Mouse (Mus musculus) midbrain, embryonic 14.5 days (tissue): Measurements from ENCODE around the gene Fam71b. TPM values are rescaled to one million over a fixed set of nuclear protein-coding genes. Genes with fewer than 3 reads are reported as not detected.

Experiments
- ATAC-seq: fragments of 200-750 bp; cut with Nextera tagmentation; 2 replicates; pipeline ENCODE4 v1.8.0; 2017; ENCODE audit warnings: moderate number of reproducible peaks, moderate library complexity; ENCODE audit not compliant: low FRiP score, low TSS enrichment
- DNase-seq: peaks from one replicate; pipeline ENCODE4 v3.0.0-alpha.2; 2015
- H3K27ac ChIP-seq: fragments of 300-500 bp; sonication (generic); replicated peaks from 2 replicates; pipeline ENCODE4 v1.5.1; 2014; ENCODE audit warnings: mild to moderate bottlenecking, low read depth, low read length, moderate library complexity
- H3K27me3 ChIP-seq: fragments of 300-500 bp; sonication (generic); 2 replicates; pipeline ENCODE4 v1.6.1; 2014; ENCODE audit warnings: low read length, control low read depth, mixed read lengths; ENCODE audit not compliant: control insufficient read depth, insufficient read depth
- H3K36me3 ChIP-seq: fragments of 300-500 bp; sonication (generic); 2 replicates; pipeline ENCODE4 v1.6.1; 2014; ENCODE audit warnings: low read length, control low read depth; ENCODE audit not compliant: control insufficient read depth, insufficient read depth
- H3K4me1 ChIP-seq: fragments of 300-500 bp; sonication (generic); 2 replicates; pipeline ENCODE4 v1.6.1; 2014; ENCODE audit warnings: mild to moderate bottlenecking, antibody characterized with exemption, low read length, control low read depth; ENCODE audit not compliant: control insufficient read depth, insufficient read depth
- H3K4me2 ChIP-seq: fragments of 300-500 bp; sonication (generic); 2 replicates; pipeline ENCODE4 v1.6.1; 2014; ENCODE audit warnings: mild to moderate bottlenecking, low read length, moderate library complexity
- H3K4me3 ChIP-seq: fragments of 300-500 bp; sonication (generic); replicated peaks from 2 replicates; pipeline ENCODE4 v1.5.1; 2014; ENCODE audit warnings: low read depth, low read length
- H3K9ac ChIP-seq: fragments of 300-500 bp; sonication (generic); replicated peaks from 2 replicates; pipeline ENCODE4 v1.6.1; 2014; ENCODE audit warnings: mild to moderate bottlenecking, low read length, moderate library complexity
- H3K9me3 ChIP-seq: fragments of 300-500 bp; sonication (generic); 2 replicates; pipeline ENCODE4 v1.6.1; 2016; ENCODE audit warnings: low read length, control low read depth, mixed read lengths; ENCODE audit not compliant: control insufficient read depth
- WGBS: fragments of 180-500 bp; shearing (Covaris S2); extraction: QIAGEN DNeasy Blood & Tissue Kit; methylation state at CpG from one replicate; pipeline ENCODE4 v1.1.7; 2014; 5-methylcytosine and 5-hydroxymethylcytosine counted together
- polyA plus RNA-seq: library from polyadenylated mRNA; unstranded; fragments of >200 nt; fragmentation: Nextera tagmentation; extraction: Ambion mirVana; gene quantifications from 2 replicates; pipeline ENCODE4 v1.2.1, GENCODE M21; 2014

Fam71b gene
- polyA plus RNA-seq, 1 experiment from 2014 or later, result not detected

DNA sequence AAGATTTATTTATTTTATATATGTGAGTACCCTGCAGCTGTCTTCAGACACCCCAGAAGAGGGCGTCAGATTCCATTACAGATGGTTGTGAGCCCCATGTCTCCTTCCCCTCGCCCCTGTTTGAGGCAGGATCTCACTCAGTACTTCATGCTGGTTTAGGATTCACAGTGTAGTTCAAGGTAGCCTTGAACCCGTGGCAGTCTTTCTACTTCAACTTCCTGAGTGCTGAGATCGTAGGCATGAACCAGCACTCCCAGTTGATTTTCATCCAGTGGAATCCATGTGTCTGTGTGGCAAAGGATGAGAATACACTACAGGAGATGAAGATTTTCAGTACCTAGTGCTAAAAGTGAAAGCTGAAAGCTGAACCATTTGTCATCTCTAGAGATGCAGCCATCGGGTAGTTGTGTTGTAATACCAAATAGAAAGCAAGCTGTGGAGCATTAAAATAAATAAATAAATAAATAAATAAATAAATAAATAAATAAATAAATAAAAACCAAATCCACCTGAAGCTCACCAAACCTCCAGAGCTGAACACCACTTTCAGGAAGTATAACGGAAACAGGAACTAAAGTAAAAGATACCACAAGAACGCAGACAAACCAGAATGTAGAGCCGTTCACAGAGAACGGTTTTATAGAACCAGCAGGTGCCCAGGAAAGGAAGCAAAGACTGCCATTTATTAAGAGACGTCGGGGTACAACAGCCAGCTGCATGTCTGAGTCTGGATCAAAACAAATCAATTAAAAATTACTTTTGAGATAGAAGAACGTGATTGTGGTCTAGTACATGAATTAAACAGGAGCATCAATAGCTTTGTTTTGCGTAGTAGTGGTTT, 51.5 kb downstream of the Fam71b start:
- Histone ChIP-seq H3K27me3 (no peaks in the 10 kb centered on the region), H3K9me3 (no peaks in the 10 kb centered on the region), H3K4me3 (no peak overlapping the region), H3K9ac (no peak overlapping the region), H3K36me3 (peaks cover 6% of the 10 kb centered on the region), H3K27ac (no peak overlapping the region), H3K4me1 (no peaks in the 10 kb centered on the region), H3K4me2 (no peak overlapping the region)
- ATAC-seq (no peak), DNase-seq (no peak)
- WGBS, result 82% methylated on average over 13 of the region's 13 CpGs

DNA sequence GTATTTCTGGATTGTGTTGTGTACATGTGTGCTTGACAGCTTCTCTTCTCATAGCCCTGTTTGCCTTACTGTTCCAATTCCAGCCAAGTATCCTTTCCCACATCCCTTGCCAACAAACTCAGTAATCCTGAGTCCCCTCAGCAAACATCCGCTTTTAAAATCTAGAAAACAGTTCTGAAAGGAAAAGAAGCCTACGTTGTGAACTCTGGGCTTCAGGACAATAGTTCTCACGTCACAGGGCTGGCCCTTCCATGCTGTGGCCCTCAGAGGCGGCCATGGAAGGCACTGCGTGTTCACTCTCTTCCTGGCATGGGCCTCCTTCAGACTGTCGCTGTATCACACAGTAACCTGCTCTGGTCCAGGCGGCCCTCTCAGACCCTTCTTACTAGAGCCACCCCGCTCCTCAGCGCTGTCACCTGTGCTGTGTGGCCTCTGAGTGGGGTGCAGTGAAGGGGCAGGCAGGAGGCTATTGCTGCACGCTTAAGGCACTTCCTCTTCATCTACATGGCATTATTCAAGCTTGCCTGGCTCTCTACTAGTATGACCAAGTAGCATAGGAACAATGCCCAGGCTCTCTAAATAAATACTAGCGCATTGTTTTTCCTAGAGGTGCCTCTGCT, 53.2 kb downstream of the Fam71b start:
- no peak overlapping the region for H3K27ac ChIP-seq
- no peak for ATAC-seq

DNA sequence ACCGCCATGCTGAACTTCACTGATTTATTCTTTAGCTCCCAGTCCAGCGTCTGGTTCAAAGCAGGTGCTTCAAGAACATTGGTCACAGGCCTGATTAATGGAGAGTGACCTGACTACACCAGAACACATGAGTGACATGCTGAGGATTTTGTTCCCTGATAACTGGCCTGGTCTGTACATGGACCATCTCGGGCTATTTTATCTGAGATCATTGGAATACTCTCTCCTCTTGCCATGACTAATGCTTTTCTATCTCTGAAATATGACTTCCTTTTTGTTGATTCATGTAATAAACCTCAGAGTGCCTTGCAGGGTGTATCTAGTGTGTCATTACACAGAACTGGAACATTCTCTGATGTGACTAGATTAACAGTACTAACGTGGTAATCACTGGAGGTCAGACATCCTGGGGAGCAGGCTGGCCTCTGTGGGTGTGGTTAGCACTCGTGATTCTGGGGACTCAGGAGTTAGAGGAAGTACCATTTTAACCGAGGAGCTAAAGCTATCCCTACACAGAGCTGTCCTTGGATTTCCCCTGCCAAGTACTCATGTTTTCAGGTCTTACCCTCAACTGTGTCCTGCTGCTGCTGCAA, 58.2 kb downstream of the Fam71b start, which contains the start of gene Havcr2:
Havcr2 (plus strand) TSS at position 483 of the 593 bp plus-strand sequence.
- no peak within 1 kb of the TSS for H3K4me3 ChIP-seq
- ATAC-seq (no peak), DNase-seq (no peak)
- H3K4me1 ChIP-seq, result no peaks in the 10 kb centered on the region
- H3K4me2 ChIP-seq, result no peak within 1 kb of the TSS
- H3K27ac ChIP-seq, result no peak within 1 kb of the TSS
- no peaks in the 10 kb centered on the region for H3K36me3 ChIP-seq
- no peaks in the 10 kb centered on the region for H3K27me3 ChIP-seq
- H3K9me3 ChIP-seq, result no peaks in the 10 kb centered on the region
- WGBS, result 82% methylated on average over 6 of the region's 6 CpGs
- H3K9ac ChIP-seq, result no peak within 1 kb of the TSS

More for the DNA sequence above, 53.2 kb downstream of the Fam71b start:
- DNase-seq, result no peak
- Histone ChIP-seq H3K4me2 (no peak overlapping the region), H3K9me3 (no peaks in the 10 kb centered on the region), H3K4me3 (no peak overlapping the region), H3K27me3 (no peaks in the 10 kb centered on the region), H3K4me1 (no peaks in the 10 kb centered on the region), H3K36me3 (no peaks in the 10 kb centered on the region), H3K9ac (no peak overlapping the region)
- 82% methylated on average over 11 of the region's 11 CpGs for WGBS

Other genes with a start within 250 kb of the Fam71b start
- 0.72 TPM in 1 of 2 replicates, not detected in the other for gene Nipal4, start 230.1 kb upstream of the Fam71b start, polyA plus RNA-seq
- gene Fndc9, start 161.0 kb upstream of the Fam71b start, polyA plus RNA-seq, result 7.9 and 8.7 TPM in 2 replicates
- 96.1 and 112 TPM in 2 replicates for gene Cyfip2, start 83.7 kb upstream of the Fam71b start, polyA plus RNA-seq
- gene Itk, start 7.0 kb upstream of the Fam71b start, polyA plus RNA-seq, result not detected in 2 replicates
- 68.3 and 74.3 TPM in 2 replicates for gene Med7, start 40.4 kb downstream of the Fam71b start, polyA plus RNA-seq
- 0.18 TPM in 1 of 2 replicates, not detected in the other for gene Havcr2, start 58.4 kb downstream of the Fam71b start, polyA plus RNA-seq
- not detected in 2 replicates for gene Gm12169, start 127.7 kb downstream of the Fam71b start, polyA plus RNA-seq
- gene BC053393, start 175.0 kb downstream of the Fam71b start, polyA plus RNA-seq, result not detected in 2 replicates
- gene Dppa1, start 232.7 kb downstream of the Fam71b start, polyA plus RNA-seq, result not detected in 2 replicates